Mouse (Mus musculus): ENCODE measurements around the gene Hist1h2ba. TPM values are rescaled to one million over a fixed set of nuclear protein-coding genes. Genes with fewer than 3 reads are reported as not detected.

Hist1h2ba gene
- polyA plus RNA-seq, 1 experiment from 2014 or later, result not detected

- DNase-seq (ENCODE audit: low spot score), result no peak
Measured at GRCm38 (mm10) chr13:23906906-23907305, 27.1 kb downstream of the Hist1h2ba start.

DNA sequence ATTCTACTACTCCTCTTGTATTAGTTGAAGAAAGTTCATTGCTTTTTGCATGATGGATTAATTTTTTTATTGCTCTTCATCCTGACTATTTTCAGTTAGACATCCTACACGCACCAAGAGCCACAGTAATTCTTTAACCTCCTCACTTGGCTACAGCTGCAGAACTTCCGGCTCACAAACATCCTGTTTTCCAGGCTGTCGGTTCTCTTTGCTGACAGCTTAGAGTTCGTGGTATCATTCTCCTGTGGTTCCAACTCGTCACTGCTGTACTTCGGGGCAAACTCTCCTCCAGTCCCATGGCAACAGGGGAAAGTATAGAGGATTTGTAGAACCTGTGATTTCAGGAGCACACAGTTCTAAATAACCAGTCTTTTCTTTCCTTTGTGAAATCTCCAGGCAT lies 35.7 kb downstream of the Hist1h2ba start:
- peak; percentile 62 for DNase-seq (ENCODE audit: low spot score)

- no peak for DNase-seq (ENCODE audit: low spot score)
Measured at GRCm38 (mm10) chr13:23893269-23893593, 40.7 kb downstream of the Hist1h2ba start.

- no peak for DNase-seq (ENCODE audit: low spot score)
Measured at GRCm38 (mm10) chr13:23892592-23893268, 41.2 kb downstream of the Hist1h2ba start.

GRCm38 (mm10) chr13:23889011-23889605 lies 44.8 kb downstream of the Hist1h2ba start:
- no peak for DNase-seq (ENCODE audit: low spot score)

GRCm38 (mm10) chr13:23887026-23887725 lies 46.8 kb downstream of the Hist1h2ba start:
- DNase-seq (ENCODE audit: low spot score), result no peak

DNA sequence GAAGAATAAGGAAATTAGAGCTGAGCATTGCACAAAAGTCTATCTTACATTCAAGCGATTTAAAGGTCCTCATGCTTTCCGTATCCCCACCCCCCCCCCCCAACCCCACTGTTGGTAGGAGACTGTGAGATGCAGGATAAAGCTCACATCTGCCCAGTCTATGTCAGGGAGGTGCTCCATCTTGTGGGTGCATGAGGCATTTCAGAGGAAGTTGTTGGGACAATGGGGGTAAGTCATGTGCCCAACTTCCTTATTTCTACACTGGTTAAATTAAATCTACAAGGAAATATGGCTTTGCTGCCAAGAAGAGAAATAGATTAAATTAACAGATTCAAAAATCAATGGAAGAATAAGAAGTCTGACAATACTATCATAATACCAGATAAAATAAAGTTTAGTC lies 48.4 kb downstream of the Hist1h2ba start:
- DNase-seq (ENCODE audit: low spot score), result peak; percentile 53

Small RNAs within 50 kb of the gene (microRNA-seq; reads per million reads assigned to microRNA genes)
- gene Gm44344 (ENCODE audit: borderline number of aligned reads), result not detected

Other genes with a start within 250 kb of the Hist1h2ba start
- gene Hist1h2bc, start 250.0 kb downstream of the Hist1h2ba start, polyA plus RNA-seq (2015; fragmentation: Nextera tagmentation; extraction: Ambion mirVana), result 61.5 and 62.8 TPM in 2 replicates
- not detected in 2 replicates for gene Hist1h1t, start 238.3 kb downstream of the Hist1h2ba start, polyA plus RNA-seq (2015; fragmentation: Nextera tagmentation; extraction: Ambion mirVana)
- gene Hist1h4c, start 235.7 kb downstream of the Hist1h2ba start, polyA plus RNA-seq (2015; fragmentation: Nextera tagmentation; extraction: Ambion mirVana), result 22.4 and 29.5 TPM in 2 replicates
- gene Hfe, start 223.3 kb downstream of the Hist1h2ba start, polyA plus RNA-seq (2015; fragmentation: Nextera tagmentation; extraction: Ambion mirVana), result 9.4 and 9.7 TPM in 2 replicates
- gene Hist1h1c, start 195.3 kb downstream of the Hist1h2ba start, polyA plus RNA-seq (2015; fragmentation: Nextera tagmentation; extraction: Ambion mirVana), result 37.5 and 44.7 TPM in 2 replicates
- gene Hist1h3c, start 188.6 kb downstream of the Hist1h2ba start, polyA plus RNA-seq (2015; fragmentation: Nextera tagmentation; extraction: Ambion mirVana), result 32.0 and 33.1 TPM in 2 replicates
- 10.8 and 12.6 TPM in 2 replicates for gene Hist1h2bb, start 187.4 kb downstream of the Hist1h2ba start, polyA plus RNA-seq (2015; fragmentation: Nextera tagmentation; extraction: Ambion mirVana)
- gene Hist1h2ab, start 183.0 kb downstream of the Hist1h2ba start, polyA plus RNA-seq (2015; fragmentation: Nextera tagmentation; extraction: Ambion mirVana), result 144 and 155 TPM in 2 replicates
- 45.8 and 78.0 TPM in 2 replicates for gene Hist1h3b, start 181.9 kb downstream of the Hist1h2ba start, polyA plus RNA-seq (2015; fragmentation: Nextera tagmentation; extraction: Ambion mirVana)
- 15.5 and 15.6 TPM in 2 replicates for gene Hist1h4b, start 177.1 kb downstream of the Hist1h2ba start, polyA plus RNA-seq (2015; fragmentation: Nextera tagmentation; extraction: Ambion mirVana)
- 1.4 and 3.5 TPM in 2 replicates for gene Hist1h4a, start 172.9 kb downstream of the Hist1h2ba start, polyA plus RNA-seq (2015; fragmentation: Nextera tagmentation; extraction: Ambion mirVana)
- gene Hist1h3a, start 171.8 kb downstream of the Hist1h2ba start, polyA plus RNA-seq (2015; fragmentation: Nextera tagmentation; extraction: Ambion mirVana), result 42.0 and 56.6 TPM in 2 replicates
- 15.8 and 27.4 TPM in 2 replicates for gene Hist1h1a, start 170.5 kb downstream of the Hist1h2ba start, polyA plus RNA-seq (2015; fragmentation: Nextera tagmentation; extraction: Ambion mirVana)
- gene Trim38, start 164.2 kb downstream of the Hist1h2ba start, polyA plus RNA-seq (2015; fragmentation: Nextera tagmentation; extraction: Ambion mirVana), result not detected in 2 replicates
- gene Slc17a2, start 127.2 kb downstream of the Hist1h2ba start, polyA plus RNA-seq (2015; fragmentation: Nextera tagmentation; extraction: Ambion mirVana), result 0.04 TPM in 1 of 2 replicates, not detected in the other
- gene Slc17a3, start 94.7 kb downstream of the Hist1h2ba start, polyA plus RNA-seq (2015; fragmentation: Nextera tagmentation; extraction: Ambion mirVana), result not detected in 2 replicates
- 0.09 and 0.13 TPM in 2 replicates for gene Slc17a1, start 66.4 kb downstream of the Hist1h2ba start, polyA plus RNA-seq (2015; fragmentation: Nextera tagmentation; extraction: Ambion mirVana)
- 0.10 and 0.23 TPM in 2 replicates for gene Slc17a4, start 19.1 kb downstream of the Hist1h2ba start, polyA plus RNA-seq (2015; fragmentation: Nextera tagmentation; extraction: Ambion mirVana)
- gene Hist1h2aa, start 306 bp upstream of the Hist1h2ba start, polyA plus RNA-seq (2015; fragmentation: Nextera tagmentation; extraction: Ambion mirVana), result not detected in 2 replicates
- 0.44 and 0.50 TPM in 2 replicates for gene Scgn, start 57.1 kb upstream of the Hist1h2ba start, polyA plus RNA-seq (2015; fragmentation: Nextera tagmentation; extraction: Ambion mirVana)